Mouse (Mus musculus) spleen, postnatal 14 days (tissue): ENCODE measurements around the gene Prss12.
"Not testable (repeated sequence)": the region's sequence is repeated elsewhere in the genome, so short reads cannot be mapped to it uniquely, and the experiment has no call there.

ENCODE experiments used
- DNase-seq, 2 experiments: peaks; one replicate each; pipeline ENCODE4 v3.0.0; 2021 to 2022; ENCODE audit warnings: low spot score in 2 of 2

Prss12 gene

GRCm38 (mm10) chr3:123476833-123477232 lies 30.1 kb downstream of the Prss12 start:
- no peak for DNase-seq

GRCm38 (mm10) chr3:123481266-123481665 lies 34.6 kb downstream of the Prss12 start:
- no peak for DNase-seq

GRCm38 (mm10) chr3:123491814-123492213 lies 45.1 kb downstream of the Prss12 start:
- DNase-seq = no peak

- DNase-seq = no peak
Measured at GRCm38 (mm10) chr3:123493163-123493562, 46.5 kb downstream of the Prss12 start.

GRCm38 (mm10) chr3:123495088-123495487 lies 48.4 kb downstream of the Prss12 start:
- no peak for DNase-seq

GRCm38 (mm10) chr3:123498787-123499186 lies 52.1 kb downstream of the Prss12 start:
- no peak for DNase-seq

GRCm38 (mm10) chr3:123501798-123502197 lies 55.1 kb downstream of the Prss12 start:
- not testable (repeated sequence) for DNase-seq

- DNase-seq = no peak
Measured at GRCm38 (mm10) chr3:123503943-123504342, 57.2 kb downstream of the Prss12 start.

- no peak for DNase-seq
Measured at GRCm38 (mm10) chr3:123504783-123505182, 58.1 kb downstream of the Prss12 start.

GRCm38 (mm10) chr3:123505778-123506667 lies 59.3 kb downstream of the Prss12 start:
- no peak for DNase-seq

GRCm38 (mm10) chr3:123506699-123507662 lies 60.3 kb downstream of the Prss12 start:
- no peak for DNase-seq

- no peak for DNase-seq
Measured at GRCm38 (mm10) chr3:123507663-123508055, 60.9 kb downstream of the Prss12 start.

- DNase-seq = peak; percentile 97 to 99
Measured at GRCm38 (mm10) chr3:123508056-123508674, 61.5 kb downstream of the Prss12 start.

- no peak for DNase-seq
Measured at GRCm38 (mm10) chr3:123508675-123509376, 62.1 kb downstream of the Prss12 start.

GRCm38 (mm10) chr3:123511818-123512217 lies 65.1 kb downstream of the Prss12 start:
- DNase-seq = no peak

GRCm38 (mm10) chr3:123514886-123515285 lies 68.2 kb downstream of the Prss12 start:
- no peak for DNase-seq

GRCm38 (mm10) chr3:123515600-123516359 lies 69.1 kb downstream of the Prss12 start:
- peak in 1 of 2 experiments; percentile 27 for DNase-seq

- DNase-seq = no peak
Measured at GRCm38 (mm10) chr3:123516784-123517183, 70.1 kb downstream of the Prss12 start.

GRCm38 (mm10) chr3:123526313-123527067 lies 79.8 kb downstream of the Prss12 start:
- no peak for DNase-seq
